In the genomic region with DNA sequence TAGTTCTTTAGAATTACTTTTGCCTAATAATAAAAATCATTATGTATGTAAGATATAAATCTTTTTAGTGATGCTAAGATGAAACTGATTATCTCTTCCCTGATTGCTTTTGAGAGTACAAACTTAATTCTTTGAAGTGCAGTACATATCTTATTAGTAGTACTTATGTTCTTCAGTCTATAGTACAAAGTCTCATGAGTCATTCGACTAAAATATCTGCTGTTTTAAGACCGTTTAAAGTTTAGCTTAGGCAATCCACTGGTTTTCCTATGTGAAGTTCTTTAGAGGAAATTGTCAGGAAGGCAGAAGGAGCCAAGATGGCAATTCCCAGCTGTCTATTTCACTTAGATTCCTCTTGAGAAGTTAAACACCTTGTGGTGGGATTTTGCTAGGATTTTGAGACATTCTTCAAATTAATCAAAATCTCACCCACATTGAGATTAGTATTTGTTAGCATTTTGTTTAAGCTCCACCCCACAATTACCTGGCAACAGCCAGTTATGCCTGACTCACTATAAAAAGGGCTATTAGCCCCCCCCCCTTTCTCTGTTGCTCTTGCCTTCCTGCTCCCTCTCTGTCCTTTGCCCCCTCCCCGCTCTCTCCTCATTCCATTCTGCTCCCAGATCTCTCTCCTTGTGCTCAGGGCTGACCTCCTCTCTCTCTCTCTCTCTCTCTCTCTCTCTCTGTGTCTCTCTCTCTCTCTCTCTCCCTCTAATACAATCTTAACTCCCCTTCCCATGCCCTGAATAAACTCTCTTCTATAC, we compare ENCODE assay signal across 29 mouse cellular contexts.
DNase-seq lines count a peak whose midpoint lies in the region; ATAC-seq and TF ChIP-seq lines count a peak whose summit lies in the region.
"Had no signal": no experiment of that assay in that cellular context is flagged by ENCODE, and none has a peak within 500 bp of the region (broad histone marks: within the 10 kb centered on the region; RNA-seq: fewer than 3 reads in every experiment).

No protein-coding gene starts in this region.

- H3K27ac ChIP-seq in embryonic facial prominence, embryonic 11.5 days (replicated peaks; ENCODE audit: low read depth, low read length) = no peak overlapping the region
- no peak overlapping the region for H3K27ac ChIP-seq in embryonic facial prominence, embryonic 10.5 days (replicated peaks)
- no peak overlapping the region for H3K27ac ChIP-seq in kidney, postnatal 0 days
- H3K27ac ChIP-seq in intestine, embryonic 16.5 days (ENCODE audit: low read length) = peak overlapping the region; percentile 20; the same call in 1 of the 2 replicates
- no peak overlapping the region for H3K27ac ChIP-seq in forebrain, embryonic 15.5 days (replicated peaks)
- H3K27ac ChIP-seq: embryonic facial prominence, embryonic 13.5 days; embryonic facial prominence, embryonic 15.5 days; forebrain, embryonic 10.5 days; forebrain, embryonic 12.5 days had no signal

- H3K4me3 ChIP-seq in embryonic facial prominence, embryonic 11.5 days (ENCODE audit: low read depth, low read length) = no peak overlapping the region
- H3K4me3 ChIP-seq in embryonic facial prominence, embryonic 10.5 days = no peak overlapping the region
- no peak overlapping the region for H3K4me3 ChIP-seq in kidney, postnatal 0 days (replicated peaks; ENCODE audit: low read depth, low read length)
- no peak overlapping the region for H3K4me3 ChIP-seq in intestine, embryonic 16.5 days (ENCODE audit: low read length)
- no peak overlapping the region for H3K4me3 ChIP-seq in forebrain, embryonic 15.5 days
- H3K4me3 ChIP-seq: embryonic facial prominence, embryonic 13.5 days; embryonic facial prominence, embryonic 15.5 days; erythroblast, embryonic 14.5 days; forebrain, embryonic 10.5 days; forebrain, embryonic 12.5 days had no signal

- 0 out of 2 replicates have a peak, but pooled peaks have one; percentile 18 for ATAC-seq in embryonic facial prominence, embryonic 11.5 days (replicated peaks; ENCODE audit: insufficient number of reproducible peaks, low FRiP score, low TSS enrichment, low read depth)
- peak; percentile 61; the same call in 1 of the 2 replicates for ATAC-seq in kidney, postnatal 0 days (replicated peaks; ENCODE audit: low FRiP score, low read depth)
- ATAC-seq in intestine, embryonic 16.5 days = peak; percentile 74
- no peak for ATAC-seq in forebrain, embryonic 15.5 days (replicated peaks)
- ATAC-seq: activated CD4-positive, CD25-positive, alpha-beta regulatory T cell, adult 4 months; CD4-positive, CD25-positive, alpha-beta regulatory T cell, adult 4 months; forebrain, embryonic 14.5 days; forebrain, postnatal 0 days; Patski had no signal

- H3K9ac ChIP-seq in embryonic facial prominence, embryonic 11.5 days (replicated peaks; ENCODE audit: low read length) = no peak overlapping the region
- H3K9ac ChIP-seq in kidney, postnatal 0 days (ENCODE audit: low read depth, low read length) = no peak overlapping the region
- H3K9ac ChIP-seq in intestine, embryonic 16.5 days (ENCODE audit: low read depth, low read length) = no peak overlapping the region
- no peak overlapping the region for H3K9ac ChIP-seq in forebrain, embryonic 15.5 days (replicated peaks)
- H3K9ac ChIP-seq: embryonic facial prominence, embryonic 13.5 days; embryonic facial prominence, embryonic 15.5 days; forebrain, embryonic 12.5 days; forebrain, postnatal 0 days had no signal

- DNase-seq in embryonic facial prominence, embryonic 11.5 days (ENCODE audit: low spot score) = no peak
- no peak for DNase-seq in embryonic facial prominence, embryonic 10.5 days (ENCODE audit: low spot score)
- DNase-seq in kidney, postnatal 0 days (ENCODE audit: low spot score) = no peak
- no peak for DNase-seq in kidney, postnatal 10 days
- DNase-seq in urinary bladder, postnatal 36 days (ENCODE audit: low spot score in 2 of 2) = no peak
- DNase-seq: adrenal gland, adult 2 months; adrenal gland, postnatal 10 days; adrenal gland, postnatal 25 days; B cell, adult 2 months; cerebellum, adult 18-20 months; cerebellum, adult 8-10 months; cerebellum, adult 9-11 months; cerebellum, postnatal 14 days; cerebellum, postnatal 36 days; embryo, embryonic 11 days; forebrain, postnatal 0 days had no signal

- TF ChIP-seq CTCF in kidney, postnatal 0 days (IDR thresholded peaks at IDR 0.05; ENCODE audit: low read depth) = no peak

- H3K36me3 ChIP-seq in embryonic facial prominence, embryonic 11.5 days (replicated peaks; ENCODE audit: control insufficient read depth, insufficient read depth, low read depth, low read length) = no peaks in the 10 kb centered on the region
- no peaks in the 10 kb centered on the region for H3K36me3 ChIP-seq in embryonic facial prominence, embryonic 10.5 days (replicated peaks)
- H3K36me3 ChIP-seq in kidney, postnatal 0 days (ENCODE audit: insufficient read depth, low read length) = no peaks in the 10 kb centered on the region
- no peaks in the 10 kb centered on the region for H3K36me3 ChIP-seq in intestine, embryonic 16.5 days (ENCODE audit: control insufficient read depth, insufficient read depth, low read length)
- H3K36me3 ChIP-seq in forebrain, embryonic 15.5 days = no peaks in the 10 kb centered on the region
- H3K36me3 ChIP-seq: embryonic facial prominence, embryonic 13.5 days; embryonic facial prominence, embryonic 15.5 days; forebrain, embryonic 10.5 days; forebrain, embryonic 12.5 days; G1E had no signal

- 91% methylated on average over 3 of the region's 3 CpGs for WGBS in embryonic facial prominence, embryonic 11.5 days
- WGBS in embryonic facial prominence, embryonic 10.5 days = 86% methylated on average over 3 of the region's 3 CpGs
- 82% methylated on average over 3 of the region's 3 CpGs for WGBS in kidney, postnatal 0 days
- WGBS in intestine, embryonic 16.5 days = 62% methylated on average over 3 of the region's 3 CpGs
- 86% methylated on average over 3 of the region's 3 CpGs for WGBS in forebrain, embryonic 15.5 days

- no peaks in the 10 kb centered on the region for H3K9me3 ChIP-seq in embryonic facial prominence, embryonic 11.5 days (replicated peaks; ENCODE audit: control insufficient read depth, low read length)
- no peaks in the 10 kb centered on the region for H3K9me3 ChIP-seq in embryonic facial prominence, embryonic 10.5 days
- H3K9me3 ChIP-seq in kidney, postnatal 0 days (replicated peaks; ENCODE audit: low read length) = no peaks in the 10 kb centered on the region
- no peaks in the 10 kb centered on the region for H3K9me3 ChIP-seq in intestine, embryonic 16.5 days (ENCODE audit: control insufficient read depth, low read length)
- no peaks in the 10 kb centered on the region for H3K9me3 ChIP-seq in forebrain, embryonic 15.5 days
- H3K9me3 ChIP-seq: embryonic facial prominence, embryonic 13.5 days; embryonic facial prominence, embryonic 15.5 days; forebrain, embryonic 10.5 days; forebrain, embryonic 12.5 days; G1E had no signal

- H3K4me2 ChIP-seq in embryonic facial prominence, embryonic 11.5 days (ENCODE audit: low read depth, low read length) = no peak overlapping the region
- H3K4me2 ChIP-seq in kidney, postnatal 0 days (ENCODE audit: low read length) = no peak overlapping the region
- no peak overlapping the region for H3K4me2 ChIP-seq in intestine, embryonic 16.5 days (ENCODE audit: low read depth, low read length)
- H3K4me2 ChIP-seq in forebrain, embryonic 15.5 days (replicated peaks) = no peak overlapping the region
- H3K4me2 ChIP-seq: embryonic facial prominence, embryonic 13.5 days; embryonic facial prominence, embryonic 15.5 days; forebrain, embryonic 12.5 days had no signal

- H3K27me3 ChIP-seq in embryonic facial prominence, embryonic 11.5 days (ENCODE audit: control insufficient read depth, insufficient read depth, low read length) = no peaks in the 10 kb centered on the region
- no peaks in the 10 kb centered on the region for H3K27me3 ChIP-seq in embryonic facial prominence, embryonic 10.5 days (replicated peaks; ENCODE audit: low read depth, poor library complexity, severe bottlenecking)
- H3K27me3 ChIP-seq in kidney, postnatal 0 days (ENCODE audit: insufficient read depth, low read length) = no peaks in the 10 kb centered on the region
- H3K27me3 ChIP-seq in intestine, embryonic 16.5 days (replicated peaks; ENCODE audit: control insufficient read depth, insufficient read depth, low read length) = no peaks in the 10 kb centered on the region
- no peaks in the 10 kb centered on the region for H3K27me3 ChIP-seq in forebrain, embryonic 15.5 days
- H3K27me3 ChIP-seq: CH12.LX; embryonic facial prominence, embryonic 13.5 days; embryonic facial prominence, embryonic 15.5 days; forebrain, embryonic 12.5 days had no signal

- H3K4me1 ChIP-seq in embryonic facial prominence, embryonic 11.5 days (ENCODE audit: control insufficient read depth, insufficient read depth, low read length) = no peaks in the 10 kb centered on the region
- H3K4me1 ChIP-seq in embryonic facial prominence, embryonic 10.5 days = no peaks in the 10 kb centered on the region
- H3K4me1 ChIP-seq in kidney, postnatal 0 days (replicated peaks; ENCODE audit: insufficient read depth, low read length) = no peaks in the 10 kb centered on the region
- H3K4me1 ChIP-seq in intestine, embryonic 16.5 days (ENCODE audit: control insufficient read depth, insufficient read depth, low read length) = peaks cover 2% of the 10 kb centered on the region; the same call in 1 of the 2 replicates
- H3K4me1 ChIP-seq in forebrain, embryonic 15.5 days = no peaks in the 10 kb centered on the region
- H3K4me1 ChIP-seq: embryonic facial prominence, embryonic 13.5 days; embryonic facial prominence, embryonic 15.5 days; forebrain, embryonic 10.5 days; forebrain, embryonic 12.5 days had no signal
